Mouse (Mus musculus) heart, adult 2 months (tissue): ENCODE measurements around the gene Myadm. TPM values are rescaled to one million over a fixed set of nuclear protein-coding genes. Genes with fewer than 3 reads are reported as not detected.
A peak's percentile ranks its signal among the peaks of the same experiment; 100 is the strongest.

Source experiments
- DNase-seq, 2 experiments: peaks; one replicate each; pipeline ENCODE4 v3.0.0; 2021
- H3K27ac ChIP-seq: fragments of 200-600 bp; 2 replicates; pipeline ENCODE4 v1.8.1; 2022
- H3K27me3 ChIP-seq: fragments of 200-500 bp; 2 replicates; pipeline ENCODE4 v1.6.1; 2012; ENCODE audit warnings: mild to moderate bottlenecking, low read length, inconsistent platforms, mixed read lengths; ENCODE audit not compliant: control insufficient read depth, insufficient read depth
- H3K36me3 ChIP-seq: fragments of 200-500 bp; 2 replicates; pipeline ENCODE4 v1.6.1; 2012; ENCODE audit warnings: low read length, inconsistent platforms; ENCODE audit not compliant: control insufficient read depth, insufficient read depth
- H3K4me1 ChIP-seq: fragments of 200-500 bp; 2 replicates; pipeline ENCODE4 v1.6.1; 2011; ENCODE audit warnings: low read length; ENCODE audit not compliant: control insufficient read depth, insufficient read depth
- H3K4me3 ChIP-seq: fragments of 200-600 bp; 2 replicates; pipeline ENCODE4 v1.8.1; 2022
- H3K79me2 ChIP-seq: fragments of 200-500 bp; replicated peaks from 2 replicates; pipeline ENCODE4 v1.6.1; 2012; ENCODE audit warnings: mild to moderate bottlenecking, inconsistent platforms, low read length, moderate library complexity, mixed read lengths; ENCODE audit not compliant: control insufficient read depth, insufficient read depth
- H3K9ac ChIP-seq: fragments of 200-500 bp; 2 replicates; pipeline ENCODE4 v1.6.1; 2012; ENCODE audit warnings: low read depth, mild to moderate bottlenecking, control low read depth, inconsistent platforms, low read length, mixed read lengths
- CTCF ChIP-seq: fragments of 200-600 bp; IDR thresholded peaks from 2 replicates; pipeline ENCODE4 v1.8.1; 2022; ENCODE audit warnings: antibody characterized with exemption, mild to moderate bottlenecking, moderate library complexity
- EP300 ChIP-seq: fragments of 200-500 bp; IDR thresholded peaks from 2 replicates; pipeline ENCODE4 v1.6.1; 2011; ENCODE audit warnings: low read depth, low read length, control low read depth; ENCODE audit not compliant: insufficient read depth
- POLR2A ChIP-seq: fragments of 200-500 bp; IDR thresholded peaks from 2 replicates; pipeline ENCODE4 v1.6.1; 2011; ENCODE audit warnings: mild to moderate bottlenecking, low read depth, low read length, control low read depth; ENCODE audit not compliant: insufficient read depth
- WGBS: fragments of 180-500 bp; shearing (Covaris S2); methylation state at CpG from one replicate; pipeline ENCODE4 v1.1.7; 2018; 5-methylcytosine and 5-hydroxymethylcytosine counted together
- intact Hi-C: fragments of 180-260 bp; cut with DNase I; formaldehyde crosslinking; loops from one replicate; pipeline ENCODE4 v1.15.1; 2025
- polyA plus RNA-seq: library from polyadenylated mRNA; depleted of rRNA; stranded (reverse); fragments of >200 nt; gene quantifications from 2 replicates; pipeline ENCODE4 v1.2.3, GENCODE M21; 2012
- total RNA-seq, 2 experiments: library from RNA; stranded (reverse); gene quantifications; 2 replicates each; pipeline ENCODE4 v1.2.3; 2021

Myadm gene
- total and polyA plus RNA-seq, 3 experiments: 131 to 397 (median 139) TPM

DNA sequence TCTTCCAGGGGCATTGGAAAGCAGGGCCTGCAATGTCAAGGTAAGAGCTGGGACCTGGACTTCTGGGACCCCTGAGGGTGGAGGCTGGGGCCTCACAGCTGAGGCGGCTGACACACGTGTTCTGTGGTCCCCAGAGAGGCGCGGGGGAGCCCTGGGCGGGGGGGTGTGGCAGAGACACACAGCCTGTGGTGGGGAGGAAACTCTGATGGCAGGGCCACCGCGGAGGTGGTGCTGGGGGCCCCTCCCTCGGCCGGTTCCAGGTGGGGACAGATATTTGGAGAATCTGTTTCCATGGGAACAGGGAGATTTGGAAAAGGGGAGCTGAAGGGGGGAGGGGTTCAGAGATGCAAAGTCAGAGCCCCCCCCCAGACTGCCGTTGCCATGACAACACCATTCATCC is 15.4 kb downstream of the Myadm start:
- H3K27ac ChIP-seq: no peak overlapping the region

DNA sequence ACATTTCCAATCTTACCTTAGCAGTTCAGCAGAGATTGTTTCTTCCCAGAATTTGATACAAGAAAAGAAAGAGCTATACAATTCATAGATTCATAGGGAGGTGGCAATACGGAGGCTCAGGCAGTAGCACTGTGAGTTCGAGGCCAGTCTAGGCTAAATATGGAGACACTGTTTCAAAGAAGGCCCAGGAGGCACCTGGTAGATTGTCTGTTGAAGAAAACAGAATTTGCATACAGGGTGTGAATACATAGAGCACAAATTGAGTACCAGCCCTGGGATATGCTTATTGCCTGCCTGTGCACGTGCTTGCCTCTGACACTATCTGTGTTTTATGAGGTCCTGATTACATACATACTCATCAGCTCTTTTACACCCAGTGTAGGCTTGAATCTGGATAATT is 17.5 kb downstream of the Myadm start:
- Histone ChIP-seq H3K27me3 (peaks cover 3% of the 10 kb centered on the region; the same call in 1 of the 2 replicates), H3K27ac (no peak overlapping the region), H3K4me3 (no peak overlapping the region), H3K9ac (no peak overlapping the region), H3K36me3 (no peaks in the 10 kb centered on the region), H3K4me1 (peaks cover 6% of the 10 kb centered on the region), H3K79me2 (no peaks in the 10 kb centered on the region)
- intact Hi-C loops: no loop called here
- TF ChIP-seq EP300 (no peak), CTCF (no peak), POLR2A (no peak)
- 82% methylated on average over 3 of the region's 3 CpGs for WGBS
- no peak for DNase-seq

More for the DNA sequence above, 15.4 kb downstream of the Myadm start:
- H3K36me3 ChIP-seq: peaks cover 9% of the 10 kb centered on the region
- peak in 1 of 2 experiments; percentile 39 for DNase-seq
- TF ChIP-seq POLR2A: no peak
- TF ChIP-seq EP300: no peak
- TF ChIP-seq CTCF: no peak
- peaks cover 3% of the 10 kb centered on the region; the same call in 1 of the 2 replicates for H3K27me3 ChIP-seq
- H3K4me3 ChIP-seq: no peak overlapping the region
- no peaks in the 10 kb centered on the region for H3K79me2 ChIP-seq
- peaks cover 12% of the 10 kb centered on the region for H3K4me1 ChIP-seq
- no peak overlapping the region for H3K9ac ChIP-seq
- intact Hi-C loops: loop anchor here (5.0 kb wide), 1 partner anchor 42 kb away; no protein-coding TSS in a partner anchor
- 24% methylated on average over 10 of the region's 10 CpGs for WGBS

DNA sequence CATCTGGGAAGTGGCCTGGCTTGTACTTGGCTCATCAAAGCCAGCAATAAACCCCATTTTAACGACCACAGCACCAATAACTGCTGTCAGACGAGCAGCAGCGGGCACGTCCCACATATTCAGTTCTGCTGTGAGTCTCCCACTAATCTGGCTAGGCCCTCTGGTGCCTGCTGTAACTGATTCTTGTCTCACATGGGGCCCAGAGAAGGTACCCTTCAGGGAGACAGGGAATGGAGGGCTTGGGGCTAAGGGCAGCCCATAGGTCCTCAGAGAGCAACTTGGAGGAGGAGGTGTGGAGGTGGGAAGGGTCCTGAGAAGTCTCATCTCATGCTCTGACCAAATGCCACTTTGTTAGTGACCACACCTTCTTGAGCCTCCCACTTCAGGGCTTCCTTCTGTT is 19.8 kb downstream of the Myadm start:
- H3K36me3 ChIP-seq: no peaks in the 10 kb centered on the region
- H3K9ac ChIP-seq: no peak overlapping the region
- no peaks in the 10 kb centered on the region for H3K79me2 ChIP-seq
- WGBS: 69% methylated on average over 4 of the region's 4 CpGs
- peaks cover 2% of the 10 kb centered on the region; the same call in 1 of the 2 replicates for H3K27me3 ChIP-seq
- no peak overlapping the region for H3K4me3 ChIP-seq
- intact Hi-C loops: no loop called here
- no peaks in the 10 kb centered on the region for H3K4me1 ChIP-seq
- DNase-seq: no peak
- no peak for TF ChIP-seq CTCF
- no peak for TF ChIP-seq EP300
- TF ChIP-seq POLR2A: no peak
- no peak overlapping the region for H3K27ac ChIP-seq

DNA sequence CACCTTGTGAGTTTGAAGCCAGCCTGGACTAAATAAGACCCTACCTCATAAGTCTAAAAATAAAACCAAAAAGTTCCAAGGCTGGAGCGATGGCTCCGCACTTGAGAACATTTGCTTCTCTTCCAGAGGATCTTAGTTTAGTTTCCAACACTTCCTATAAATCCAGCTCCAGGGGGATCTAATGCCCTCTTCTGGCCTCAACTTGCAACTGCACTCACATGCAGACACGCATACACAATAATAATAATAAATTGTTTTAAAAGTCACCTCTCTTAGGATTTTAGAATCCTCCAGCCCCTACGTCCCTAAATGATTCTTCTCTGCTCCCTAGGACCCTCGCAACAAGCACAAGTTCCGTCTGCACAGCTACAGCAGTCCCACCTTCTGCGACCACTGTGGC is 21.4 kb downstream of the Myadm start:
- intact Hi-C loops: no loop called here
- Histone ChIP-seq H3K4me1 (no peaks in the 10 kb centered on the region), H3K9ac (no peak overlapping the region), H3K27ac (no peak overlapping the region), H3K4me3 (no peak overlapping the region), H3K36me3 (no peaks in the 10 kb centered on the region), H3K79me2 (no peaks in the 10 kb centered on the region), H3K27me3 (no peaks in the 10 kb centered on the region)
- peak; percentile 45 for TF ChIP-seq CTCF
- no peak for TF ChIP-seq POLR2A
- TF ChIP-seq EP300: no peak
- no peak for DNase-seq
- 97% methylated on average over 7 of the region's 7 CpGs for WGBS

DNA sequence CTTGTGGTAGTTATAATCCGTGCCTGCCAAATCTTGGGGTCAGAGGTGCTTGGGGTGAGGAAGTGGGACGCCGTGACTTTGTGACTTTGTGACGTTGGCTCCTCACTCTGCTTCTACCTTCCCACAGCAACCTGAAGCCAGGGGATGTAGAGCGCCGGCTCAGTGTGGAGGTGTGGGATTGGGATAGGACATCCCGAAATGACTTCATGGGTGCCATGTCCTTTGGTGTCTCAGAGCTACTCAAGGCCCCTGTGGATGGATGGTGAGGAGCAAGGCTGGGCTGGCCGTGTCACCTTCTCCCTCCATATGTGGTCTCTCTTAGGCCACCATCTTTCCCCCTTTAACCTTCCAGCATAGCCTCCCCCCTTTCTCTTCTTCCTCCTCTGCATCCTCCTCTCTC is 24.7 kb downstream of the Myadm start:
- WGBS: 78% methylated on average over 8 of the region's 8 CpGs
- Histone ChIP-seq H3K4me1 (no peaks in the 10 kb centered on the region), H3K9ac (no peak overlapping the region), H3K4me3 (no peak overlapping the region), H3K36me3 (no peaks in the 10 kb centered on the region), H3K27me3 (no peaks in the 10 kb centered on the region), H3K79me2 (no peaks in the 10 kb centered on the region), H3K27ac (no peak overlapping the region)
- intact Hi-C loops: no loop called here
- TF ChIP-seq POLR2A (no peak), CTCF (no peak), EP300 (no peak)
- no peak for DNase-seq

DNA sequence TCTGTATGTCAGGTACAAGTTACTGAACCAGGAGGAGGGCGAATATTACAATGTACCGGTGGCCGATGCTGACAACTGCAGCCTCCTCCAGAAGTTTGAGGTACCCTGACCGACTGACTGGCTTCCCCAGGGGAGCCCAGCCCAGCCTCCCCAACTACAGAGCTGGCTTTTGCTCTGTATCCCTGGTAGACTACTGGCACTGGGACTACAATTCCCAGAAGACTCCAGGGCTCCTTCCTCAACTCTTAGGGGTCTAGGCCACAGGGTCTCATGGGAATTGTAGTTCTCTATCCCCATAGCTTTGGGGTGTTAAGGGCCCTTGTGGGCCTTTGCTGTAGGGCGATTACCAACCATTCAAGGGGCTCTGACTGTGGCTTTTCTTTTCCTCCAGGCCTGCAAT is 25.2 kb downstream of the Myadm start:
- no peaks in the 10 kb centered on the region for H3K36me3 ChIP-seq
- H3K4me1 ChIP-seq: no peaks in the 10 kb centered on the region
- DNase-seq: no peak
- intact Hi-C loops: no loop called here
- TF ChIP-seq POLR2A: no peak
- H3K27me3 ChIP-seq: no peaks in the 10 kb centered on the region
- no peaks in the 10 kb centered on the region for H3K79me2 ChIP-seq
- no peak overlapping the region for H3K9ac ChIP-seq
- H3K27ac ChIP-seq: no peak overlapping the region
- 71% methylated on average over 5 of the region's 5 CpGs for WGBS
- H3K4me3 ChIP-seq: no peak overlapping the region

DNA sequence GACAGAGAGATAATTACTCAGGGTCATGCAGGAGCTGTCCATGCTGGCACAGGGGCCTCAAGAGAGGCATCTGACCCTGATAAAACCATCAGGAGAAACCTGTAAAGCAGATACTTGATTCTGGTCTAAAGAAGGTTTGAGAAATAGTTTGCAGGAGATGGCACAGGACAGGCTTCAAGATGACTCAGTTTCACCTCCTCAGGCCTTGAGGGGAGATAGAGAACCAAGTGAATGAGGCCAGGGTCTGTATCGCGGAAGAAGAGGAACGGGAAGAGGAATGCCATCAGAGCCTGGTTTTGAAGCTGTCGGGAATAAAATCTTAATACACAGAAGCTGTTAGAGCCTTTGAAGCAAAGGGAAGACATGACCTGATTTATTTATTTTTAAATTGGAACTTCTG is 28.8 kb downstream of the Myadm start:
- TF ChIP-seq EP300: no peak
- TF ChIP-seq CTCF: no peak
- TF ChIP-seq POLR2A: no peak
- intact Hi-C loops: no loop called here

More for the DNA sequence above, 28.8 kb downstream of the Myadm start:
- no peaks in the 10 kb centered on the region for H3K27me3 ChIP-seq
- WGBS: 50% methylated on average over 4 of the region's 4 CpGs
- H3K9ac ChIP-seq: no peak overlapping the region
- no peak overlapping the region for H3K27ac ChIP-seq
- no peaks in the 10 kb centered on the region for H3K4me1 ChIP-seq
- no peaks in the 10 kb centered on the region for H3K79me2 ChIP-seq
- no peak overlapping the region for H3K4me3 ChIP-seq
- H3K36me3 ChIP-seq: no peaks in the 10 kb centered on the region
- DNase-seq: no peak
